Mouse (Mus musculus) spleen, adult 2 months (tissue): ENCODE measurements around the gene Onecut3.

Source experiments
- CTCF ChIP-seq: fragments of 200-500 bp; IDR thresholded peaks from 2 replicates; pipeline ENCODE4 v1.5.1; 2011; ENCODE audit warnings: mild to moderate bottlenecking, inconsistent platforms; ENCODE audit not compliant: insufficient read depth, insufficient read length, insufficient replicate concordance; ENCODE audit errors: extremely low read depth
- POLR2A ChIP-seq: fragments of 200-500 bp; IDR thresholded peaks from 2 replicates; pipeline ENCODE4 v1.6.1; 2011; ENCODE audit warnings: low read depth, low read length, inconsistent platforms

DNA sequence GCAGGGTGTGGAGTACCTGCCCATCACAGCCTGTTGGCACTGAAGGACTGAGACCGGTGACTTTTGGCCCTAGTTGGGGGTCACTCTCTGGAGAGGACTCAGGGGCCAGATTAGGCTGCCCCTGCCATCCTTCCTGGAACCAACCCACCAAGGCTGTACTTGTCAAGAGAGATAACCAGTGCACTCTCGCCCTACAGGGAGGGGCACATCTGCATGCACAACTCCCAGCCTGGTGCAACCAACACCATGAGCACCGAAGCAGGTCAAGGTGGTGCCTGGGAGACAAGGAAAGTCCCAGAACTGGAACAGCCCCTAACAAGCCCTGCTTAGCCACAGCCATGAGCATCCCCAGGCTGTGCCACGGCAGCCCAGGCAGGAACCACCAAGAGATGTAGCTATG lies 52.3 kb downstream of the Onecut3 start:
- TF ChIP-seq CTCF (no peak), POLR2A (no peak)
